Mouse (Mus musculus) kidney, adult 2 months (tissue): ENCODE results near the gene 2900026A02Rik. TPM values are rescaled to one million over a fixed set of nuclear protein-coding genes. Genes with fewer than 3 reads are reported as not detected.

Source experiments
- DNase-seq: peaks from one replicate; pipeline ENCODE4 v3.0.0; 2021
- H3K27ac ChIP-seq: fragments of 200-500 bp; 2 replicates; pipeline ENCODE4 v1.5.1; 2012; ENCODE audit warnings: low read depth, low read length, control low read depth, inconsistent platforms; ENCODE audit not compliant: insufficient read depth
- H3K27me3 ChIP-seq: fragments of 200-500 bp; replicated peaks from 2 replicates; pipeline ENCODE4 v1.6.1; 2012; ENCODE audit warnings: mild to moderate bottlenecking, moderate library complexity, low read length, inconsistent platforms; ENCODE audit not compliant: control insufficient read depth, insufficient read depth
- H3K36me3 ChIP-seq: fragments of 200-500 bp; 2 replicates; pipeline ENCODE4 v1.6.1; 2012; ENCODE audit warnings: mild to moderate bottlenecking, moderate library complexity, low read length, inconsistent platforms; ENCODE audit not compliant: control insufficient read depth, insufficient read depth
- H3K4me1 ChIP-seq: fragments of 200-500 bp; 2 replicates; pipeline ENCODE4 v1.6.1; 2011; ENCODE audit warnings: low read length; ENCODE audit not compliant: control insufficient read depth, insufficient read depth
- H3K4me3 ChIP-seq: fragments of 200-500 bp; 2 replicates; pipeline ENCODE4 v1.5.1; 2011; ENCODE audit warnings: mild to moderate bottlenecking, low read depth, low read length, control low read depth; ENCODE audit not compliant: insufficient read depth
- CTCF ChIP-seq: fragments of 200-500 bp; conservative IDR thresholded peaks from 2 replicates; pipeline ENCODE4 v1.5.1; 2011; ENCODE audit warnings: low read depth, mild to moderate bottlenecking, control low read depth, low read length, moderate library complexity, mixed read lengths; ENCODE audit not compliant: insufficient read depth, insufficient read length
- POLR2A ChIP-seq: fragments of 200-500 bp; IDR thresholded peaks from one replicate; pipeline ENCODE4 v1.6.1; 2011; ENCODE audit warnings: low read depth, low read length, control low read depth
- WGBS: fragments of 180-500 bp; shearing (Covaris S2); methylation state at CpG from one replicate; pipeline ENCODE4 v1.1.7; 2018; 5-methylcytosine and 5-hydroxymethylcytosine counted together
- polyA plus RNA-seq: library from polyadenylated mRNA; depleted of rRNA; stranded (reverse); fragments of >200 nt; gene quantifications from 2 replicates; pipeline ENCODE4 v1.2.3, GENCODE M21; 2012

Gene 2900026A02Rik
- polyA plus RNA-seq, 1 experiment = 15.0 TPM

DNA sequence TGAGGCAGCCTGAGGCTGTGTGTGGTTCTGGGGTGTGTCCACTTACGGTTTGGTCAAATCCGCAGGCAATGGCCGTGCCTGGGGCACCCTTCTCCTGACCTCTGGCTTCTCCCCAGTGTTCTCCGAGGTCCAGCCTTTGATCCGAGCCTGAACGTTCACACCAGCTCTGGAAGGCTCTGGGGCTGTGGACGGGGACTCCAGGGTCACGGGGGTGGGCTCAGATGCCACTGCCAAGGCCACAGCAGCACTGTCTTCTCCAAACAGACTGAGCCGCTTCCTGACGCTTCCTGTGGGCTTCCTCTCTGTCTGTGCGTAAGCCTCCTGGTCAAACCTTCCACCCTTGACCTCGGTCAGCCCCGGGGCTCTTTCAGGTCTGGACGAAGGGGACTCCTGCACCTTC, 30.5 kb downstream of the 2900026A02Rik start:
- Histone ChIP-seq H3K27ac (no peak overlapping the region), H3K4me1 (no peaks in the 10 kb centered on the region), H3K27me3 (no peaks in the 10 kb centered on the region), H3K36me3 (no peaks in the 10 kb centered on the region), H3K4me3 (no peak overlapping the region)
- DNase-seq = peak; percentile 29
- TF ChIP-seq POLR2A = no peak
- TF ChIP-seq CTCF = no peak
- 61% methylated on average over 14 of the region's 14 CpGs for WGBS

DNA sequence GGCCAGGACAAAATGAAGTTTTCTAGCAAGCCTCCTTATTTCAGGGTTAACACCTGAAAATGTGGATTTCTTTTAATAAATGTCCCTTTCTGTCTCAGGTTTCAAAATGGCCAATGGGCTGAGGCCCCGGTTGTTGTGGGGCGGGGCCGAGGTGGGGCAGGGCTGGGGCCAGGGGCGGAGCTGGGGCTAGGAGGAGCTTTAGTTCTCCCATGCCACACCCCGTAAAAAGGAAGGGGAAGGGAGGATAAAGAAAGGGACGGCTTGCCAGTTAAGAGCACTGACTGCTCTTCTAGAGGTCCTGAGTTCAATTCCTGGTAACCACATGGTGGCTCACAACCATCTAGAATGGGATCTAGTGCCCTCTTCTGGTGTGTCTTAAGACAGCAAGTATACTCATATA, 39.6 kb downstream of the 2900026A02Rik start:
- 43% methylated on average over 6 of the region's 6 CpGs for WGBS
- no peak overlapping the region for H3K27ac ChIP-seq
- no peaks in the 10 kb centered on the region; the same call in 1 of the 2 replicates for H3K36me3 ChIP-seq
- H3K4me1 ChIP-seq = peaks cover 2% of the 10 kb centered on the region; the same call in 1 of the 2 replicates
- H3K27me3 ChIP-seq = no peaks in the 10 kb centered on the region
- TF ChIP-seq CTCF = no peak
- TF ChIP-seq POLR2A = no peak
- no peak overlapping the region for H3K4me3 ChIP-seq
- DNase-seq = no peak

DNA sequence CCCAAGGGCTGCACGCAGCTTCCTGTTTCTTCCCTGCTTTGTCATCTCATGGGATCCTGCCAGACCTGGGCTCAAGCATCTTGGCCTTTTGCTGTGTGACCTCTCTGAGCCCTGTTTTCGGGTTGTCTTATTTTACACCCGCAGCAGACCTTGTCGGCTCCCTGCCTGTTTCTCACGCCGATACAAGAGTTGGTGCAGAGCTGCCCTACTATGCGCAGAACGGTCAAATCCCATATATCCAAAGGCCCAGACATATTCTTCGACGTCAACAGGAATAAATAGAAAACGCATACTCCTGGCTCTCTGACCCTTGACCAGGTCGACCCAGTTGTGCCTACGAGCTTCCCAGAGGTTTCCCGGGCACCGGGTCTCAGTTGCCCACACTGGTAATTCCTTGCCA, 40.3 kb downstream of the 2900026A02Rik start:
- peaks cover 2% of the 10 kb centered on the region; the same call in 1 of the 2 replicates for H3K4me1 ChIP-seq
- no peak overlapping the region for H3K4me3 ChIP-seq
- no peaks in the 10 kb centered on the region; the same call in 1 of the 2 replicates for H3K36me3 ChIP-seq
- TF ChIP-seq POLR2A (no peak), CTCF (no peak)
- WGBS = 55% methylated on average over 15 of the region's 15 CpGs
- peak overlapping the region; percentile 36 for H3K27ac ChIP-seq
- DNase-seq = no peak
- H3K27me3 ChIP-seq = no peaks in the 10 kb centered on the region

DNA sequence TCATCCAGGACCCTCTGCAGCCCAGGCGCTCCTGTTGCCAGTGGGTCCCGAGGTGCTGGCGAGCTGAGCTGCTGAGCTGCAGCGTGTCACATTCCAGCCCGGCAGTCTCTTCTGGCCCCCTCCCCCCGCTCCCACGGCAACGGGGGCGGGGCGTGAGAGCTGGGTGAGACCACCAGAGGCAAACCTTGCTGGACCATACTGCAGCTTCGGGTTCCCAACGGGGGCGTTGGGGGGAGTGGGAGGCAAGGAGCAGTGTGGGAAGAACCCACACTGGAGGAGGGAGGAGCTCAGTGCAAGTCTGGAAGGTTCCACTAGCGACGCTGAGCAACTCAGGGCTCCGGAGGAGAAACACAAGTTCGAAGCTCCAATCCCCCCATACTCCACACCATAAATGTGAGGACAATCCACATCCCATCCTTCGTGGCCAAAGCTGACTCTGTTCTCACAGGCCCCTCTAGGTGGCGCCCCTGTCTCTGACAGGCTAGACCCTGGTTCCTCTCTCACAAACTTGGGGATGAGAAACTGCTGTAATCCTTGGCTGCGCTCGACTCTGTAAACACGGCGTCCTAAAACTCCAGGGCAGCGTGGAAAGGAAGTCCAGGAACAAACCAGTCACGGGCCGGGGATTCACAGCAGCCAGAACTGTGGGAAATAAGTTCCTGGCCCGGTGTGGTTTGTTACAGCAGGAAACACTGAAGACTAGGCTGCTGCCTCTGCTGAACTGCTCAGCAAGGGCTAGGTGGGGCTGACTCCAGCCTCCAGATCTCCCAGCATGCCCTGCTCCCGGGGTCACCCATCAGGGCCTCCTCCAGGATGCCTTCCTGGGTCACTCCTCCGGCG, 41.0 kb downstream of the 2900026A02Rik start:
- TF ChIP-seq POLR2A (no peak), CTCF (peak; percentile 94)
- H3K27ac ChIP-seq = peak overlapping the region; percentile 36
- WGBS = 5% methylated on average over 25 of the region's 30 CpGs
- DNase-seq = peak; percentile 93
- H3K4me3 ChIP-seq = peak overlapping the region; percentile 23; the same call in 1 of the 2 replicates
- peaks cover 2% of the 10 kb centered on the region; the same call in 1 of the 2 replicates for H3K4me1 ChIP-seq
- H3K27me3 ChIP-seq = no peaks in the 10 kb centered on the region
- no peaks in the 10 kb centered on the region; the same call in 1 of the 2 replicates for H3K36me3 ChIP-seq

DNA sequence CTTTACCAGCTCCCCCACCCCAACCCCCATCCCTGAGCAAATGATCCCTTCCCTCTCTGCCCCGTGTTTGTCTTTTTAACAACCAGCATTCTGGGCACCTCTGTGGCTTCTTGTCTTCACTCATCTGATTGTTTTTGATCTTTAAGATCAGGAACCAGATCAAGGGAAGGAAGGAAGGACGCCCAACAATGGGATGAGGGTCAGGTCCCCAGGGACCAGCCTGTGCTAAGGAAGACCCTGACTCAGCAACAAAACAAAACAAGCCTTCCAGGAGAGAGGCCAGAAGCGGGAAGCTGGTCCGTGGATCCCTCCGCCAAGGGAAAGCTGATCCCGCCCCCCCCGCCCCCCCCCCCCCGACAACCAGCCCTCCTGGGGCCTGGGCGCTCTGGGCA, 41.6 kb downstream of the 2900026A02Rik start:
- Histone ChIP-seq H3K4me1 (peaks cover 2% of the 10 kb centered on the region; the same call in 1 of the 2 replicates), H3K27me3 (no peaks in the 10 kb centered on the region), H3K4me3 (no peak overlapping the region), H3K27ac (no peak overlapping the region), H3K36me3 (no peaks in the 10 kb centered on the region; the same call in 1 of the 2 replicates)
- no peak for TF ChIP-seq POLR2A
- no peak for TF ChIP-seq CTCF
- WGBS = 41% methylated on average over 6 of the region's 9 CpGs
- peak; percentile 26 for DNase-seq

DNA sequence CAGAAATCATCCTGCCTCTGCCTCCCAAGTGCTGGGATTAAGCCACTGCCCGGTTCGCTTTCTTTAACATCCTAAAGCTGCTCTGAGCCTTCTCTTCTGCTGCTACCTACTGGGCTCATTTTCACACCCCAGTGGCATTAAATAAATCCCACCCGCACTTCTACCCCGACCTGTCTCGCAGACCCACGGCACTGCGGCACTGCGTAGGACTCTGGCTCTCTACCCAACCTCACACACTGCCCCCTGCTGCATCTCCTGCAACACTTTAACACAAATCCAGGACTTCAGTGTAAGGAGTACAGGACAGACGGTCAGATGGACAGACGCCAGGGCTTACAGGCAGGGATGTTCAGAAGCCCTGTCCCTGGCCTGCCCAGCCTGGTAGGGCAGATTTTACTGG, 45.1 kb downstream of the 2900026A02Rik start:
- TF ChIP-seq POLR2A (no peak), CTCF (no peak)
- 79% methylated on average over 10 of the region's 10 CpGs for WGBS

DNA sequence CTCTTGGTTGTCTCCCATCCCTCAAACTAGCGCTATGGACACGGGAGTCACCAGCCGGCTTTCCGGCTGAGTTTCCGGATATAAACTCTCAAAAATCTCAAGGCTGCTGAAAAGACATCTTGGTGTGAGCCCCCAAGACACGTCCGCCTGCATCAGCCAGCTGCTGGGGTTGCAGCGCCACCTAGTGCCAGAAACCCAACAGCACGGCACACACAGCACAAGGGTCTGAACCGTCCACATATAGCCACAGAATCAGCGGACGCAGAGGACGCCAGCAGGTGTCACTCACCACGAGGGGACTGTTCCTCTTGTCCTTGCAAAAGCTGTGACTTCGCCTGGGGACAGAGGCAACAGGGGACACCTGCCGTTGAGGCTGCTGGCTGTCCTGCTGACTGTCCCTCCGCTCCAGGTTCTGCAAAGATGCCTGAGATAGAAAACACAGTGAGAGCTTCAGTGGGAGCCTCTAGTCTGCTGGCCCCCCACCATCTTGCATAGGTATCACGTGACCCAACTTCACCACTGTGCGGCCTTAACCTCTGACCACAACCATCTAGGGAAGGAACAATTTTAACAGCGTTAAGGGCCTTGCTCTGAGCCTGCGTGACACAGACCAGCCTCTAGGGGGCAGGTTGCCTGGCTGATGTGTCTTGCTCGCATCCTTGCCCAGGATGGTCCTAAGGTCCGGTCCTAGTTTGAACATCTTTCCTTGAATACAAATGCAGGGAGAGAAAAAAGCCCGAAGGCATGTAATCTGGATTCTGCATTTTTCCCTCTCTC, 45.9 kb downstream of the 2900026A02Rik start:
- Histone ChIP-seq H3K4me3 (no peak overlapping the region), H3K4me1 (no peaks in the 10 kb centered on the region), H3K27ac (no peak overlapping the region), H3K27me3 (no peaks in the 10 kb centered on the region), H3K36me3 (no peaks in the 10 kb centered on the region)
- no peak for TF ChIP-seq POLR2A
- TF ChIP-seq CTCF = peak; percentile 67
- 66% methylated on average over 24 of the region's 24 CpGs for WGBS
- DNase-seq = peak; percentile 44

More for the DNA sequence above, 45.1 kb downstream of the 2900026A02Rik start:
- H3K27me3 ChIP-seq = no peaks in the 10 kb centered on the region
- no peak overlapping the region for H3K27ac ChIP-seq
- H3K4me1 ChIP-seq = no peaks in the 10 kb centered on the region
- H3K4me3 ChIP-seq = no peak overlapping the region
- H3K36me3 ChIP-seq = no peaks in the 10 kb centered on the region
- DNase-seq = no peak
